Mouse (Mus musculus) neural tube, embryonic 15.5 days (tissue): ENCODE results near the gene Arcn1. TPM values are rescaled to one million over a fixed set of nuclear protein-coding genes. Genes with fewer than 3 reads are reported as not detected.

Experiments
- ATAC-seq: fragments of 200-750 bp; cut with Nextera tagmentation; 2 replicates; pipeline ENCODE4 v1.8.0; 2017; ENCODE audit warnings: mild to moderate bottlenecking, moderate TSS enrichment, moderate library complexity; ENCODE audit not compliant: low FRiP score
- H3K27ac ChIP-seq: fragments of 300-500 bp; sonication (generic); replicated peaks from 2 replicates; pipeline ENCODE4 v1.5.1; 2015; ENCODE audit warnings: mild to moderate bottlenecking, inconsistent platforms
- H3K27me3 ChIP-seq: fragments of 300-500 bp; sonication (generic); replicated peaks from 2 replicates; pipeline ENCODE4 v1.6.1; 2015; ENCODE audit warnings: inconsistent platforms
- H3K36me3 ChIP-seq: fragments of 300-500 bp; sonication (generic); 2 replicates; pipeline ENCODE4 v1.6.1; 2015; ENCODE audit warnings: inconsistent platforms
- H3K4me1 ChIP-seq: fragments of 300-500 bp; sonication (generic); 2 replicates; pipeline ENCODE4 v1.6.1; 2015; ENCODE audit warnings: inconsistent platforms
- H3K4me2 ChIP-seq: fragments of 300-500 bp; sonication (generic); 2 replicates; pipeline ENCODE4 v1.6.1; 2015; ENCODE audit warnings: inconsistent platforms, mild to moderate bottlenecking, moderate library complexity
- H3K4me3 ChIP-seq: fragments of 300-500 bp; sonication (generic); replicated peaks from 2 replicates; pipeline ENCODE4 v1.5.1; 2015; ENCODE audit warnings: mild to moderate bottlenecking, inconsistent platforms
- H3K9ac ChIP-seq: fragments of 300-500 bp; sonication (generic); replicated peaks from 2 replicates; pipeline ENCODE4 v1.6.1; 2015; ENCODE audit warnings: mild to moderate bottlenecking, inconsistent platforms
- H3K9me3 ChIP-seq: fragments of 300-500 bp; sonication (generic); replicated peaks from 2 replicates; pipeline ENCODE4 v1.6.1; 2016; ENCODE audit warnings: inconsistent platforms
- WGBS: fragments of 180-500 bp; shearing (Covaris S2); methylation state at CpG from one replicate; pipeline ENCODE4 v1.1.7; 2015; ENCODE audit warnings: mixed read lengths; 5-methylcytosine and 5-hydroxymethylcytosine counted together
- polyA plus RNA-seq: library from polyadenylated mRNA; unstranded; fragments of >200 nt; fragmentation: Nextera tagmentation; extraction: Ambion mirVana; gene quantifications from 2 replicates; pipeline ENCODE4 v1.2.1, GENCODE M21; 2015

The Arcn1 gene
- polyA plus RNA-seq, 1 experiment from 2014 or later = 135 TPM

DNA sequence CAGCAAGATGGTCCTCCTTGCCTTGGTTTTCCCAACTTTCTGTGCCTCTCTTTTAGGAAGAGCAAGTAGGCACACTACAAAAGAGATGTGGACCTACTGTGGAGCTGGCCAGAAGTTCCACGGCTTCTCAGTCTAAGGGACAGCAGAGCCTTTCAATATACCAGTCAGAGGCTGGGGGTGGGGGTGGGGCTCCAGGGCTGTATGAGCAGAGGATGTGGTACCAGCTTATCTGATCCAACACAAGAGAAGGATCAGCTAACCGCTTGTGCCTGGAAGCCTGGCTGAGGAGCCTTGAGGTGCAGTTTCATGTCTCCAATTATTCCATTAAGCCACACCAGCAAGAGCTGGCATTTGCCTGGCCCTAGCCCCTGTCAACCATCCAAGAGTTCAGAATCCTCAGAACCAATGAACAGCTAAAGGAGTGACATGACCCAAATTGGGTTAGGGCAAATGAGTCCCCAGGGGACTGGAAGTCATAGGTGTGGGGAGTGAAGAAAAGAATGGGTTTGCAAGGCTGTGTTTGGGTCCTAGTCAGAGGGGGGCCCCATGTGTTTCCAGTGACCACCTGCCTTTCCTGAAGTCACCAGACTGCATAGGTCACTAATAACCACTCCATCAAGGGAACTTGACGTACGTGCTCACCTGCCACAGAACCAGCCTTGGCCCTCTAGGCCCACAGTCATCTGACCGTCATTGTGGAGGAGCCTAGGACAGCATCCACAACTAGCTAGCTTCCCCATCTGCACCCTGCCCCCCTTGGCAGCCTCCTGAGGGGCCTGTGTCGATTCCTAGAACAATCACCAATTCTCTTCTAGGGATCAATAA is 50.4 kb downstream of the Arcn1 start:
- WGBS = 81% methylated on average over 6 of the region's 6 CpGs
- Histone ChIP-seq H3K4me3 (no peak overlapping the region), H3K9me3 (no peaks in the 10 kb centered on the region), H3K27ac (no peak overlapping the region), H3K4me2 (no peak overlapping the region), H3K36me3 (peaks cover 36% of the 10 kb centered on the region), H3K4me1 (peaks cover 47% of the 10 kb centered on the region), H3K27me3 (no peaks in the 10 kb centered on the region), H3K9ac (no peak overlapping the region)
- ATAC-seq = no peak

DNA sequence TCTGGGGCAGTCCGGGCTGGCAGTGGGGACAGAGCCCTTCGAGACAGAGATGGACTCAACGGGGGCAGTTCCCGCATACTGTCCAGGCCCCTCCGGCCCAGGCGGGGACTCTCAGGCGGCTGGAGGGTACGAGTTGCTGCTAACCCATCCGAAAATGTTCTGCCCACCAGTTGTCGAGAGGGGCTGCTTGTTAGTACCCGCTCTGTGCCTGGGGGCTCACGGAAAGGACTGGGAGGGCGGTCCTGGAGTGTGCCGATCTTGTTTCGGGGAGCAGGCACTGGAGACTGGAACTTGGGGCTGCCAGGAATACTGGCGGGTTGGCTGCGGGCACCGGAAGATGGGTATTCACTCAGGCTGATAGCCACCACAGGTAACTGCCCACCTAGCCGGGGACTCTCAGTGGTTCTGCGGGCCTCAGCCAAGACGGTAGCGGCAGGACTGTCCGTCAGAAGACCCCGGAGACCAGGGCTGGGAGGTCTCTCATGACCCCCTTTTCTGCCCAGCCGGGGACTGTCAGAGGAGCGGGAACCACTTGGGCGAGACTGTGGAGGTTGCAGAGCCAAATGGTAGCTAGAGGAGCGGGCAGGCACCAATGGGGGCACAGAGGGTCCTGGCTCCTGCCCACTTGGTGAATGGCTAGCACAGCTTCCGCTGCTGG is 51.8 kb downstream of the Arcn1 start:
- H3K4me3 ChIP-seq = no peak overlapping the region
- WGBS = 97% methylated on average over 29 of the region's 29 CpGs
- H3K36me3 ChIP-seq = peaks cover 49% of the 10 kb centered on the region

DNA sequence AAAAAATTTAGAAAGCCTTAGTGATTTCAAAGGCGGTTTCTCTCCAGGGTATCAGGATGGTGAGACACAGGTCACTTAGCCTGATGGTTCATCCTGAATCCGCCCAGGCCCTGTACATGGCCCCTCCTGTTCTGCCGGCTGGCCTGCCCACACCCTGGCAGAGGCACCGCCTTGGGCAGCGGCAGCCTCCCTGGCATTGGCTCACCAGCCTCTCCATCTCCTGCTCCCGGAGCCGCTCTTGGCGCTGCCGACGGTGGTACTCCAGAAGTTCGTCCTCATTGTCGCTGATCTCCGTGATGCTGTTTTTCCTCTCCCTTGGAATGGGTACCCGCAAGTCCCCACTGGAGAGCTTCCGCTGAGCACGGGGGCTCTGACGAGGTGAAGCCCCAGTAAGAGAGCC is 52.5 kb downstream of the Arcn1 start:
- 89% methylated on average over 17 of the region's 17 CpGs for WGBS
- ATAC-seq = no peak
- no peaks in the 10 kb centered on the region for H3K27me3 ChIP-seq
- peaks cover 56% of the 10 kb centered on the region for H3K36me3 ChIP-seq
- no peak overlapping the region for H3K4me2 ChIP-seq
- H3K4me1 ChIP-seq = peaks cover 30% of the 10 kb centered on the region
- no peak overlapping the region for H3K9ac ChIP-seq
- no peak overlapping the region for H3K4me3 ChIP-seq
- no peak overlapping the region for H3K27ac ChIP-seq
- no peaks in the 10 kb centered on the region for H3K9me3 ChIP-seq

More for the DNA sequence above, 51.8 kb downstream of the Arcn1 start:
- Histone ChIP-seq H3K4me1 (peaks cover 38% of the 10 kb centered on the region), H3K9ac (no peak overlapping the region), H3K27ac (no peak overlapping the region), H3K4me2 (no peak overlapping the region), H3K9me3 (no peaks in the 10 kb centered on the region), H3K27me3 (no peaks in the 10 kb centered on the region)
- no peak for ATAC-seq

DNA sequence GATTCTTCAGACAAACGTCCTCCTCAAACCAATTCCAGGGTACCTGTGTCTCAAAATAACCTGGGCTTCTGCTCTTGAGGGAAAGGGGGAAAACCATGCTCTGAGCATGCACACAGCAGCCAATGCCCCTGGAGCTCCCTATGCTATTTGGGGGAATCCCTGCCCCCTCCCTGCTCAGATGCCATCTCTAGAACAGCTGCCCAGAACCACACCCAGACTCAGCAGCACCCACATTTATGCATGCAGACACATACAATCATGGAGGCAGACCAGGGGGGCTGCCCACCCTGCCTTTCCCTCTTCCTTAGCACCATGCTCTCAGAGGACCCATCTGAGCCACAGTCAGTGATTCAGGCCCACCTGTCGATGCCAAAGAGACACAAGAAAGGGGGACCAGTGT is 54.1 kb downstream of the Arcn1 start:
- H3K36me3 ChIP-seq = peaks cover 59% of the 10 kb centered on the region
- no peaks in the 10 kb centered on the region for H3K9me3 ChIP-seq
- WGBS = 73% methylated on average over 2 of the region's 2 CpGs
- H3K9ac ChIP-seq = no peak overlapping the region
- H3K4me3 ChIP-seq = no peak overlapping the region
- no peak overlapping the region for H3K27ac ChIP-seq
- no peaks in the 10 kb centered on the region for H3K27me3 ChIP-seq
- no peak for ATAC-seq
- H3K4me1 ChIP-seq = peaks cover 26% of the 10 kb centered on the region
- no peak overlapping the region for H3K4me2 ChIP-seq

DNA sequence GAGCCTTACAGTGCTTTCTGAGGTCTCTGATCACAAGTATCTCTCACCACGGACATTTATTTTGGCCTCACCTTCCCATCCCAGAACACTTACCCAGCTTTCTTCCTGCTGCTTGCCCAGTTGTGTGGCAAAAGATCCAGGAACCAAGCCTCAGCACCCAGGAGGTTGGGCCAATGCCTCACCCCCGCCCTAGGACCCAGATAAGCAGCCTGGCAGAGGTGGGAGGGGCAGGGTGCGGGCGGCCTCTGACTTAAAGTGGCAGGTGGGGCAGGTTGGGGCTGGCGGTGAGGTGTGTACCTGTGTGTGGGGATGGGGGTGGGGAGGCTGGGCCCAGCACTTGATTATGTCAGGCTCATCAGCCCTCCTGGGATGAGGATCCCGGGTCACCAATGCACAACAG is 54.6 kb downstream of the Arcn1 start:
- ATAC-seq = no peak
- Histone ChIP-seq H3K4me2 (no peak overlapping the region), H3K27me3 (no peaks in the 10 kb centered on the region), H3K36me3 (peaks cover 59% of the 10 kb centered on the region), H3K4me1 (peaks cover 28% of the 10 kb centered on the region), H3K9ac (no peak overlapping the region), H3K9me3 (no peaks in the 10 kb centered on the region), H3K27ac (no peak overlapping the region), H3K4me3 (no peak overlapping the region)
- 94% methylated on average over 6 of the region's 6 CpGs for WGBS

DNA sequence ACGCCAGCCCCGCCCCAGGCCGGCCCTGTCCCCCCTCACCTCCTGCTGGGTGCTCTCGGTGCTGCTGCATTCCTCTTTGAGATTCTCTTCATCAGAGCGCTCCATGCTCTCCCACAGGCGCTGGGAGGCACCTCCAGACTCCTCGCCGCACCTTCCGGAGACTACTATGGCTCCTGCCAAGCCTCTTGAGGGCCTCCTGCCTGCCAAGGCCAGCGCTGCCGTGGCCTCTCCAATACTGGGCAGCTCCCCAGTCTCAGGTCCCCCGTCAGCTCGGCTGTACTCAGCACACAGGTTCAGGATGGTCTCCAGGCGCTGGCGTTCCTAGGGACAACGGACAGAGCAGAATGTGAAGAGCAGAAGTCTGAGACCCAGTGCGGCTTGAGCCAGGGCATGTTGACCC is 56.0 kb downstream of the Arcn1 start:
- H3K4me2 ChIP-seq = no peak overlapping the region
- no peak overlapping the region for H3K9ac ChIP-seq
- peaks cover 58% of the 10 kb centered on the region for H3K36me3 ChIP-seq
- H3K9me3 ChIP-seq = no peaks in the 10 kb centered on the region
- H3K4me3 ChIP-seq = no peak overlapping the region
- peaks cover 23% of the 10 kb centered on the region for H3K4me1 ChIP-seq
- ATAC-seq = no peak
- no peaks in the 10 kb centered on the region for H3K27me3 ChIP-seq
- H3K27ac ChIP-seq = no peak overlapping the region
- 64% methylated on average over 17 of the region's 17 CpGs for WGBS

DNA sequence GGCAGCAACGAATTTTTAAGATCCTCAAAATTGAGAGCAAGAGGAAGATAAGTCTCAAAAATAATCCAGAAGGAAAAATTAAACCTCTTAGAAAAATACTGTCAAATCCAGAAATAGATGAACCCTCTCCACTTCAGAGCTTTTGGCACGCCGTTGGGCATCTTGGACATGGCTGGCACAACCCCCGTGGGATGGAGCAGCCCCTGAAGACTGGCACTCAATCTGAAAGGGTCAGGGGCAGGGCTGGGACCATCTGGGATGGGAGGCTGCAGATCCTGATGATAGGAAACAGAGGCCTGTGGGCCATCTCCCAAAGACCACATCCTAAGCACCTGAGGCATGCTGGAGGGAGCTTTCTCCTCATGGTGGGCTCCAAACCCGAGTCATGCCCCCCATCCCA is 57.4 kb downstream of the Arcn1 start:
- Histone ChIP-seq H3K36me3 (peaks cover 54% of the 10 kb centered on the region), H3K27ac (no peak overlapping the region), H3K9me3 (no peaks in the 10 kb centered on the region), H3K4me2 (no peak overlapping the region), H3K9ac (no peak overlapping the region), H3K4me3 (no peak overlapping the region), H3K27me3 (no peaks in the 10 kb centered on the region), H3K4me1 (peaks cover 23% of the 10 kb centered on the region)
- WGBS = 84% methylated on average over 5 of the region's 5 CpGs
- ATAC-seq = no peak

DNA sequence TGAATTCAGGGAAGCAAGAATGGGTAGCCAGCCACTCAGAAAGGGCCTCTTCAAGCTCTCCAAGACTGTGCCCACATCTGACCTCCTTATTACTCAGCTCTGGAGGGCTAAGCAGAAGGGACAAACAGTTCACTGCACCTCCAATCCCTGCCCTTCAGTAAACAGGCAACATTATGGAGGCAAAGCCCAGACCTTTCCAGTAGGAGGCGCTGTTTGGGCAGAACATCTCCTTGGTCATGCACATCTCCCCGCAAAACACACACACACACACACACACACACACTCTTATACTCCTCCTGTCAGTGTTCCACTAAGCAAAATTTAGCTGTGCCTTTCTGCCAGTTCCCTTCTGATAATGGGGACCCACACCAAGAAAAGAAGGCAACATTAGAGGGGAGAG is 58.0 kb downstream of the Arcn1 start:
- no peak for ATAC-seq
- peaks cover 51% of the 10 kb centered on the region for H3K36me3 ChIP-seq
- H3K9ac ChIP-seq = no peak overlapping the region
- no peaks in the 10 kb centered on the region for H3K27me3 ChIP-seq
- no peak overlapping the region for H3K27ac ChIP-seq
- no peaks in the 10 kb centered on the region for H3K9me3 ChIP-seq
- 54% methylated on average over 2 of the region's 2 CpGs for WGBS
- no peak overlapping the region for H3K4me2 ChIP-seq
- peaks cover 23% of the 10 kb centered on the region for H3K4me1 ChIP-seq
- no peak overlapping the region for H3K4me3 ChIP-seq

DNA sequence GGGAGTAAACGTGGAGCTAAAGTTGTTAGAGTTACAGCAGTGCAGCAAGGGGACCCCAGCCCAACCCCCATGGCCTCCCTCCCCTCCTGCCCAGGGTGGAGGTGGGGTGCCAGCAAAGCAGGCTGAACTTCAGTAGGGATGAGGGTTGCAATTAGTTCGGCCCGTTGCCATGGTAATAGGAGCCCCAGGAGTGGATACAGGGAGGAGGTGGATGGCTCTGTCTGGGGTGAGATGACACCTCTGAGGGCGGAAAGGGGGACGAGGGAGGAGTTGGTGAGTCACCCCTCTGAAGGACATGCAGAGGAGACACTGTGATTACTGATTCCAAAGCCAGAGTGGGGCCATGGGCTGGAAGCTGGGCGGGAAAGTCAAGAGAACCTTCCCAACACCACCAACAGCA is 58.7 kb downstream of the Arcn1 start:
- Histone ChIP-seq H3K27ac (no peak overlapping the region), H3K4me3 (peak overlapping the region; percentile 24; the same call in 1 of the 2 replicates), H3K9ac (no peak overlapping the region), H3K4me2 (peak overlapping the region; percentile 53), H3K36me3 (peaks cover 55% of the 10 kb centered on the region), H3K27me3 (no peaks in the 10 kb centered on the region), H3K9me3 (no peaks in the 10 kb centered on the region), H3K4me1 (peaks cover 23% of the 10 kb centered on the region)
- no peak for ATAC-seq
- WGBS = 20% methylated on average over 6 of the region's 6 CpGs

DNA sequence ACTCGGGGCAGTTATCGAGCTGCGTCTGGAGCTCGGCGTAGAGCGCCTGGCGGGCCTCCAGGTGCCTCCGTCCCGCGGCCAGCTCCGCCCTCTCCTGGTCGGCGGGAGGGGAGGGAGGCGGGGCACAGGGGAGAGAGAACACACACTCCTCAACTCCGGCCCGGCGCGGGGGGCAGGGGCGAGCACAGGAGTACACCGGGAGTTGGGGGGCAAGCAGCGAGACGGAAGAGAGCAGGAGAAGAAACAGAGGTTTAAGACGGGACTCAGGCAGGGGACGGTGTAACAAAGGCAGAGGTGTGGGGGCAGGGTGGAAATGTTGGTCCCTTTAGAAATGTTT is 59.2 kb downstream of the Arcn1 start:
- peak; percentile 48; the same call in 1 of the 2 replicates for ATAC-seq
- peak overlapping the region; percentile 24 for H3K4me3 ChIP-seq
- H3K9me3 ChIP-seq = no peaks in the 10 kb centered on the region
- no peaks in the 10 kb centered on the region for H3K27me3 ChIP-seq
- peak overlapping the region; percentile 53 for H3K4me2 ChIP-seq
- H3K4me1 ChIP-seq = peaks cover 23% of the 10 kb centered on the region
- peaks cover 60% of the 10 kb centered on the region for H3K36me3 ChIP-seq
- WGBS = 5% methylated on average over 22 of the region's 24 CpGs
- no peak overlapping the region for H3K9ac ChIP-seq
- H3K27ac ChIP-seq = 0 out of 2 replicates have a peak overlapping the region, but pooled peaks have one; percentile 25

DNA sequence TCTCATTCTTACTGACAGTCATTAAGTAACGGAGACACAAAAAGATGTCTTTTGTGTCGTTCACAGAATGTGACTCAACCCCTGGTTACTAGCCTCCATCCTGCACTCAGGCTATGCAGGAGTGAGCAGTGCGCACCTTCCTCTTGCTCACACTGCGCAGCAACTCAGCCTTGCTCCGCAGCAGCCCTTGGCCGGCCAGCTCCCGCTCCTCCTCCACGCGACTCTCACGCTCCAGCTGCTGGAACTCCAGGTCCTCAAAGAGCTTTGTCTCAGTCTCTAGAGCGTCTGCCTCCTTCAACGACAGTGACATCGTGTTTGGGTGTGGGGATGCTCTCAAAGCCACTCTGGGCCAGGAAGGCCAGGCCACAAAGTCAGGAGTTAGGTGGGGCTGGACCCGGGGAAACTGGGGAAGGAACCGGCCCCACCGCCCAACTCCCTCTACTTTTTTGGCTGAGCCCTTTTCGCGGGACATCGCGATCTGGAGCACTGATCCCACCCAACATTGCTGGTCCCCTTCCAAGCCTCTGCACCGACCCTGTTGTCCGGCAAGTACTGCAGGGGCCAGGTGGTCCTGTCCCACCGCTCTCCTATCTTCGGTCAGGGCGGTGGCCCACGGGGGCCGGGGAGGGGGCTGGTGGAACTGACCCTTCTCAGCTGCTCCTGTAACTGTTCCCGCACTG is 59.8 kb downstream of the Arcn1 start:
- Histone ChIP-seq H3K4me1 (peaks cover 20% of the 10 kb centered on the region), H3K9me3 (no peaks in the 10 kb centered on the region), H3K27me3 (no peaks in the 10 kb centered on the region), H3K4me3 (peak overlapping the region; percentile 24), H3K36me3 (peaks cover 65% of the 10 kb centered on the region), H3K4me2 (peak overlapping the region; percentile 53), H3K9ac (no peak overlapping the region), H3K27ac (0 out of 2 replicates have a peak overlapping the region, but pooled peaks have one; percentile 25)
- ATAC-seq = no peak
- WGBS = 17% methylated on average over 28 of the region's 28 CpGs

DNA sequence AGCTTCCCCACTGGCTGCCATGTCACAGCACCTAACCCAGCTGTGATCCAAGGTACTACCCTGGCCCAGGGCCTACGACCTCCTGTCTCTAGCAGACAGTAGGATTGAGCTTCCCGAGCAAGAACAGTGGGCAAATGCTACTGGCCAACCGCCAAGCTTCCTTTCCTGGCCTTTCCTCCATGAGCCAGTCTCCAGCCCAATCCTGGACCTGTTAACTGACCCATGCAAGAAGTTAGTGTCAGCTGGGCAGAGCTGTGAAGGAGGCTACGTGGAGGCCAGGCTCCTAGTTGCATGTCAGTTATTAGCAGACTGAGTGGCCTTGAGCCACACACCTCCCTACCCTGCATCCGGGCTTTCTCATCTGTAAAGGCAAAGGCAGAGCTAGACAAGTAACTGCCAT is 67.9 kb downstream of the Arcn1 start:
- H3K27ac ChIP-seq = no peak overlapping the region
- WGBS = 80% methylated on average over 5 of the region's 5 CpGs
- H3K4me3 ChIP-seq = no peak overlapping the region
- peaks cover 98% of the 10 kb centered on the region for H3K36me3 ChIP-seq
- ATAC-seq = no peak
- H3K9ac ChIP-seq = no peak overlapping the region
- H3K4me2 ChIP-seq = no peak overlapping the region
- H3K27me3 ChIP-seq = no peaks in the 10 kb centered on the region
- H3K9me3 ChIP-seq = no peaks in the 10 kb centered on the region
- H3K4me1 ChIP-seq = no peaks in the 10 kb centered on the region
